23 mouse cellular contexts compared by ENCODE assay signal in genomic region chrX:6482268-6482667, GRCm38 (mm10).
A peak's percentile ranks its signal among the peaks of the same experiment; 100 is the strongest.
DNase-seq lines count a peak whose midpoint lies in the region; ATAC-seq and TF ChIP-seq lines count a peak whose summit lies in the region.
"Had no signal": no experiment of that assay in that cellular context is flagged by ENCODE, and none has a peak within 500 bp of the region (broad histone marks: within the 10 kb centered on the region; RNA-seq: fewer than 3 reads in every experiment).

No protein-coding gene starts in this region.

- no peak overlapping the region for H3K4me3 ChIP-seq in cerebellum, adult 2 months (replicated peaks; ENCODE audit: insufficient read depth, low read depth, low read length)
- H3K4me3 ChIP-seq in hindbrain, postnatal 0 days (ENCODE audit: low read length) = no peak overlapping the region
- H3K4me3 ChIP-seq in hindbrain, embryonic 16.5 days (ENCODE audit: low read length) = no peak overlapping the region
- H3K4me3 ChIP-seq in lung, postnatal 0 days (ENCODE audit: low read depth, low read length) = no peak overlapping the region
- H3K4me3 ChIP-seq: embryonic facial prominence, embryonic 10.5 days; forebrain, embryonic 12.5 days; hindbrain, embryonic 13.5 days; limb, embryonic 10.5 days; myocyte; neural tube, embryonic 15.5 days; stomach, embryonic 15.5 days had no signal

- no peak overlapping the region for H3K27ac ChIP-seq in cerebellum, adult 2 months (ENCODE audit: insufficient read depth, low read length)
- H3K27ac ChIP-seq in hindbrain, postnatal 0 days = no peak overlapping the region
- no peak overlapping the region for H3K27ac ChIP-seq in hindbrain, embryonic 16.5 days (ENCODE audit: low read depth, low read length)
- no peak overlapping the region for H3K27ac ChIP-seq in lung, postnatal 0 days (ENCODE audit: low read length)
- H3K27ac ChIP-seq: embryonic facial prominence, embryonic 10.5 days; forebrain, embryonic 12.5 days; hindbrain, embryonic 13.5 days; limb, embryonic 10.5 days; neural tube, embryonic 15.5 days; stomach, embryonic 15.5 days had no signal

- no peak for TF ChIP-seq POLR2A in cerebellum, adult 2 months (IDR thresholded peaks at IDR 0.05; ENCODE audit: borderline replicate concordance, insufficient read depth, low read length)
- TF ChIP-seq POLR2A in brain, embryonic 14.5 days (IDR thresholded peaks at IDR 0.05; ENCODE audit: borderline replicate concordance, extremely low read depth, insufficient read depth, insufficient read length, poor library complexity, severe bottlenecking) = no peak

- ATAC-seq in hindbrain, postnatal 0 days = no peak
- ATAC-seq in hindbrain, embryonic 16.5 days = no peak
- ATAC-seq in lung, postnatal 0 days = no peak
- ATAC-seq: intestine, embryonic 16.5 days; liver, postnatal 0 days had no signal

- no peak overlapping the region for H3K9ac ChIP-seq in hindbrain, postnatal 0 days (replicated peaks; ENCODE audit: low read length)
- no peak overlapping the region for H3K9ac ChIP-seq in hindbrain, embryonic 16.5 days (ENCODE audit: low read depth, low read length)
- H3K9ac ChIP-seq in lung, postnatal 0 days (replicated peaks; ENCODE audit: low read depth) = no peak overlapping the region
- H3K9ac ChIP-seq: forebrain, embryonic 12.5 days; hindbrain, embryonic 13.5 days; liver, postnatal 0 days; neural tube, embryonic 15.5 days; stomach, embryonic 15.5 days had no signal

- 0 out of 2 replicates have a peak, but pooled peaks have one; percentile 6 for TF ChIP-seq CTCF in cerebellum, adult 2 months (IDR thresholded peaks at IDR 0.05; ENCODE audit: borderline replicate concordance, insufficient read depth, low read depth, low read length)
- TF ChIP-seq CTCF in hindbrain, postnatal 0 days (IDR thresholded peaks at IDR 0.05; ENCODE audit: low read depth) = peak; percentile 43
- TF ChIP-seq CTCF in lung, postnatal 0 days (IDR thresholded peaks at IDR 0.05) = peak; percentile 24
- peak; percentile 9; the same call in 1 of the 2 replicates for TF ChIP-seq CTCF in brain, embryonic 14.5 days (IDR thresholded peaks at IDR 0.05; ENCODE audit: borderline replicate concordance, extremely low read depth, insufficient read depth, insufficient read length)

- DNase-seq in cerebellum, adult 2 months = no peak
- DNase-seq in cerebellum, adult 18-20 months = no peak
- peak; percentile 31 for DNase-seq in hindbrain, postnatal 0 days (ENCODE audit: low spot score)
- DNase-seq in lung, postnatal 0 days (ENCODE audit: low spot score) = no peak
- DNase-seq in lung, postnatal 25 days (ENCODE audit: low spot score) = no peak
- DNase-seq in brain, embryonic 14.5 days (ENCODE audit: low read depth) = no peak
- DNase-seq in adrenal gland, adult 2 months = no peak
- DNase-seq: cerebellum, adult 11 months; gastrocnemius, postnatal 25 days; kidney, postnatal 10 days; liver, postnatal 0 days; right cerebral cortex, postnatal 25 days; thymus, adult 2 months had no signal

- no peak for TF ChIP-seq EP300 in lung, postnatal 0 days (IDR thresholded peaks at IDR 0.05)

- no peaks in the 10 kb centered on the region for H3K27me3 ChIP-seq in cerebellum, adult 2 months (ENCODE audit: control insufficient read depth, insufficient read depth, low read length)
- H3K27me3 ChIP-seq in hindbrain, postnatal 0 days (ENCODE audit: insufficient read depth, low read length) = no peaks in the 10 kb centered on the region
- H3K27me3 ChIP-seq in hindbrain, embryonic 16.5 days (replicated peaks; ENCODE audit: control insufficient read depth, insufficient read depth, low read length) = no peaks in the 10 kb centered on the region
- no peaks in the 10 kb centered on the region for H3K27me3 ChIP-seq in lung, postnatal 0 days (replicated peaks; ENCODE audit: insufficient read depth, low read length)
- H3K27me3 ChIP-seq: forebrain, embryonic 12.5 days; hindbrain, embryonic 13.5 days; neural tube, embryonic 15.5 days; stomach, embryonic 15.5 days had no signal

- 73% methylated on average over 4 of the region's 4 CpGs for WGBS in cerebellum, adult 2 months
- WGBS in hindbrain, postnatal 0 days = 78% methylated on average over 4 of the region's 4 CpGs
- 86% methylated on average over 4 of the region's 4 CpGs for WGBS in hindbrain, embryonic 16.5 days
- 85% methylated on average over 3 of the region's 4 CpGs for WGBS in lung, postnatal 0 days

- H3K4me1 ChIP-seq in cerebellum, adult 2 months (ENCODE audit: control insufficient read depth, insufficient read depth, low read length) = no peaks in the 10 kb centered on the region
- no peaks in the 10 kb centered on the region for H3K4me1 ChIP-seq in hindbrain, postnatal 0 days (ENCODE audit: insufficient read depth, low read length)
- H3K4me1 ChIP-seq in hindbrain, embryonic 16.5 days (ENCODE audit: control insufficient read depth, insufficient read depth, low read depth, low read length) = no peaks in the 10 kb centered on the region; the same call in 1 of the 2 replicates
- no peaks in the 10 kb centered on the region for H3K4me1 ChIP-seq in lung, postnatal 0 days (ENCODE audit: insufficient read depth, low read depth, low read length)
- H3K4me1 ChIP-seq: hindbrain, embryonic 13.5 days; neural tube, embryonic 15.5 days; stomach, embryonic 15.5 days had no signal

- H3K4me2 ChIP-seq in hindbrain, postnatal 0 days (ENCODE audit: low read depth, low read length) = no peak overlapping the region
- no peak overlapping the region for H3K4me2 ChIP-seq in hindbrain, embryonic 16.5 days (ENCODE audit: low read length)
- no peak overlapping the region for H3K4me2 ChIP-seq in lung, postnatal 0 days (replicated peaks; ENCODE audit: low read depth, low read length)
- H3K4me2 ChIP-seq: forebrain, embryonic 12.5 days; hindbrain, embryonic 13.5 days; midbrain, embryonic 11.5 days; neural tube, embryonic 15.5 days; stomach, embryonic 15.5 days had no signal

- H3K9me3 ChIP-seq in hindbrain, postnatal 0 days (ENCODE audit: low read length) = no peaks in the 10 kb centered on the region
- H3K9me3 ChIP-seq in hindbrain, embryonic 16.5 days (ENCODE audit: control insufficient read depth, low read length) = no peaks in the 10 kb centered on the region
- H3K9me3 ChIP-seq in lung, postnatal 0 days (ENCODE audit: low read length) = no peaks in the 10 kb centered on the region
- H3K9me3 ChIP-seq: forebrain, embryonic 12.5 days; hindbrain, embryonic 13.5 days; limb, embryonic 10.5 days; neural tube, embryonic 15.5 days; stomach, embryonic 15.5 days had no signal

- H3K36me3 ChIP-seq in hindbrain, postnatal 0 days (ENCODE audit: insufficient read depth, low read length) = no peaks in the 10 kb centered on the region
- no peaks in the 10 kb centered on the region for H3K36me3 ChIP-seq in hindbrain, embryonic 16.5 days (ENCODE audit: control insufficient read depth, insufficient read depth, low read length)
- no peaks in the 10 kb centered on the region for H3K36me3 ChIP-seq in lung, postnatal 0 days (ENCODE audit: insufficient read depth, low read length)
- H3K36me3 ChIP-seq: embryonic facial prominence, embryonic 10.5 days; forebrain, embryonic 12.5 days; hindbrain, embryonic 13.5 days; neural tube, embryonic 15.5 days; stomach, embryonic 15.5 days had no signal
